Mouse (Mus musculus): ENCODE measurements around the gene Scg5. TPM values are rescaled to one million over a fixed set of nuclear protein-coding genes. Genes with fewer than 3 reads are reported as not detected.

The Scg5 gene
- total RNA-seq, 2 experiments from 2014 or later = 371 to 410 TPM

DNA sequence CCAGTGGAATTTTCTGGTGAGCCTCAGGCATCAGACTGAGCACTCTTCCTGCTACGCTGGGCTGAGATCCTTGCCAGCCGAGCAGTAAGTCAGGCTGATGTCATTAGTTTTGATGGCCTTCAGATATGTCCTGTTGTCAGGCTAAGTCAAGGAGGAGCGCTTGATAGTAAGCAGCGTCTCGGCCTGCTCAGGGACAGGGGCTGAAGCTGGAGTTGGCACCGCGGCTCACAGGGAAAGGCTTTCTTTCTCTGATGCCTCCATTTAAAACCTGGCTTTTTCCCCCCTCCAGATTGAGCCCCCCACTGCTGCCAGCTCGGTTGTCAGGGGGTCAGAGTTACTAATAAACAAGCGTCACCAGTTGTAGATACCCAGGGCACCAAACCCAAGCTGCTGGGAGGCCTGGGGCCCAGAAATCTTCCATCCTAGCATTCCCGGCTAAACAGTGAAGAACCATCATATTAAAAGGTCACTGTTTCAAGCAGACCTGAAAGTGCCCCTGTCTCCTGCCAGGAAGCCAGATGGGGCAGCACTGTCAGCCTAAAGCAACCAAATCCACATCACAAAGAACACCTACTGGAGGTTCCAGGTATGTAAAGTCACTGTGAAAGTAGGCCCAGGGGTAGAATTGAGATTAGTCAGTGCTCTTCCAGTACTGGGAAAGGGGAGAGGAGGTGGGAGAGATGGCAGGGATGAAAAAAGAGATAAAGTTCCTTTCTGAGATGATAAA is 21.9 kb downstream of the Scg5 start:
- DNase-seq (ENCODE audit: extremely low spot score in 1 of 2, low spot score in 1 of 2) = no peak

DNA sequence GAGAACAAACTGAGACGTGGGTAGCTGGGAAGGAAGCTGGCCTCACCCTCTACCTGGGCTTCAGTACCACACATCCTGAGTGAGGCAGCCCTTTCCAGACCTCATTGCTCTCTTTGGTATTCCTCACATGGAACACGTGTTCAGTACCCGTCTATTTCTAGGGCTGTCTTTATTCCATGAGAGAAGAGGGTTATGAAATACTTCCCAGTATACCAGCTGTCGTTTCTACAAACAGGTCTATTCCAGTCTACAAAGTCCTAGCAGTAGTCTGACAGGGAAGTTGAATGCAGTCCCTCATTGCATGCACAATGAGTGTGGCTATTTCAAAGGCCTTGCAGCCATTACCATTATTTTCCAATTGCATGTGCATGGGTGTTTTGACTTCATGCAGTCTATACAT is 23.2 kb downstream of the Scg5 start:
- DNase-seq (ENCODE audit: extremely low spot score in 1 of 2, low spot score in 1 of 2) = no peak

DNA sequence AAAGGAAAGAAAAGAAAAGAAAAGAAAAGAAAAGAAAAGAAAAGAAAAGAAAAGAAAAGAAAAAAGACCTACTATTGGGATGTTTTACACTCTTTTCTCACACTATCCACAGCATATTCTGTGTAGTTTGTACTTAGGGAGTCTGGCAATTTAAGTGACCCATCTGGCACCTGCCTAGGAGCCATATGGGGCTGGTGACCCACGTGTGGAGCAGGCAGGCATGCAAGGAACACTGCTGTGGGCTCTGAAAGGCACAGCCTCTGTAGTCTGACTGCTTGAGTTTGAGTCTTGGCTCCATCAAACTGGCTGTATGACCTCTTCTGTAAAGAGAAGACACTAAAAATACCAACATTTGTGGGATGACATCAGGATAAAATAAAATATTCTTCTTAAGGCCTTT is 25.2 kb downstream of the Scg5 start:
- no peak for DNase-seq (ENCODE audit: extremely low spot score in 1 of 2, low spot score in 1 of 2)

DNA sequence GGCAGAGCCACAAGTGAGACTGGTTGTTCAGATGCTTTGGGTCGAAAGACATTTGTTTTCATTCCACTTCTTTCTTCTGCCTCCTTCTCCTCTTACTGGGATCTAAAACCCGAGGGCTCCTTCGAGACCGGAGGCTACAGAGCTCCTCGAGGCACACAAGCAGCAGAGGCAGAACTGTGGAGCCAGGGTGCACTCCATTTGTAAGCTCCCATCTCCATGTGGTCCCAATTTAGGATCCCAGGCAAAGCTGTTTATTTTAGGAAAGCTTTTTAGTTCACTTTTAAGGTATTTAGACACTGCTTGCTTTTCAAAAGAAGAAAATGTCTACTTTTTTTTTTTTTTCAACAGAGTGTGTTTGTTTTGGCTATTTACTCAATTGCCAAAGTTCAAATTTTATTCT is 28.1 kb downstream of the Scg5 start:
- DNase-seq (ENCODE audit: extremely low spot score in 1 of 2, low spot score in 1 of 2) = no peak

DNA sequence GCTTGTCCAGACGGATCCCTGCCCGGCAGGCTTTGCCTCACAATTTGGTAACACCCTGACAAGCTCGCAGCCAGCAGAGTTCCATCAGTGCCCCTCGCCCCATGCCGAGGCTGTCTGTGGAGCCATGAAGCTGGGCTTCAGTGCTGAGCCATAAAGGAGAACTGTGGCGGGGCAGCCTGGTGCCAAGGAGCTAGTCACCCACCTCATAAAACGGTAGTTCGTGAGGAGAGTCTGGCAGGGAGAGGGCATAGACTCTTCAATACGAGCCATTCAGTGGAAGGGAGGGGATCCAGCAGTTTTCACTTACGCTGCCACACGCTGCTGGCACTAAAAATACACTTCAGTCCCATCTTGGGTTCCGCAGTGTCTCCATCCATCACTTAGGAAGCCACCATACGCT is 30.3 kb downstream of the Scg5 start:
- no peak for DNase-seq (ENCODE audit: extremely low spot score in 1 of 2, low spot score in 1 of 2)

DNA sequence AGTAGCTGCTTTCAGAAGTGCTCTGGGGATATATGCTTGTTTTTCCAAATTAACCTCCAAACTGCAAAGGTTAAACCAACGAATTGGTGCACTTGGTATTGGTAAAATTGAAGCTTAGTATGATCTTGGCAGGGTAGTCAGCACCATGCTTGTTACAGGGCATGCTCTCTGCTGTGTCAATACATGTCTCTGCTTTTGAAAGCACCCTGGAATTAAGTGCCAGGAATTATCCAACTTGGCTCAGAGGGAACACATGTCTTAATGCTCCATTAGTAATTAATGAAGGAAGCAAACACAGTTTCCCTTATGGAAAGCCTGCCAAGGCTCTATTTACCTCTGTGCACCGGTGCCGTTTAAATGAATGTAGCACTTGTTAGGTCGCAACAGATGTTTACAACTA is 33.7 kb downstream of the Scg5 start:
- no peak for DNase-seq (ENCODE audit: extremely low spot score in 1 of 2, low spot score in 1 of 2)

DNA sequence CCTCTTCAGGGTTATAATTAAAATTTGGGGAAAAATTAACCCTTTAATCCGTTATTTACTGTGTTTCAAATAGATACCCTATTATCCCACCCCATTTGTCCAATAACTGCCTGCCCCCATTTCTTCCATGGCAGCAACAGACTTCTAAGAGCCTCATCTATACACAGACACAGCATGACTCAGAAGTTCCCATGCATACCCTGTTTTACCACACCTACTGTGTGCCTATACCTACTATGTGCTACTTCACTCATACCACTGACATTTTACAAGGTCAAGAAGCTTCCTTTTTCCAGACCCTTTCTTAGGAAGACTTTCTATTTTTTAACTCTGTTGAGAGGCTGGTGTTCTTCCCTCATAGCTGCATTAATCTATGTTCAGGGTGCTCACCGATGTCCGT is 35.4 kb downstream of the Scg5 start:
- no peak for DNase-seq (ENCODE audit: extremely low spot score in 1 of 2, low spot score in 1 of 2)

DNA sequence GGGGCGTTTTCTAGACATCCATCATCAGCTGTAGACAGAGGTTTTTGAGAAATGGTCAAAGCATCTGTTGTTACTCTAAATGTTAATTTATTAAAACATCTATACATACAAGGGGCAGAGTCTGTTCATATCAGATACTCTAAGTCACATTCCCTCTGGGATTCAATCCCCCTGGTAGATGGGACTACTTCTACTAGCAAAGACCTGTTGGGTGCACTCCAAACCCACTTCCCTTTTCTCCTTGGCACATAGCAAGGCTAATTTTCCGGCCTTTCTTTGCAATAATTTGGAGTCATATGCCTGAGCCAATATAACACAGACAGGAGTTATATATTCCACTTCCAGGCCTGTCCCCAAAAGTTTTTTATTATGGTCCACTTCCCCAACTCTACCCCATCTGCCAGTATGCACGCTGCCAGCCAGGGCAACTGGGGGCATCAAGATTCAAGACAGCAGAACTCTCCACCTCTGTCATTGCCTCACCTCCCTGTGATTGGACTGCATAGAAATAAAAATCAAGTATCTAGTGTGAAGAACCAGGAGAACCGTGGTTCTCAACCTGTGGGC is 40.0 kb downstream of the Scg5 start:
- no peak for DNase-seq (ENCODE audit: extremely low spot score in 1 of 2, low spot score in 1 of 2)

DNA sequence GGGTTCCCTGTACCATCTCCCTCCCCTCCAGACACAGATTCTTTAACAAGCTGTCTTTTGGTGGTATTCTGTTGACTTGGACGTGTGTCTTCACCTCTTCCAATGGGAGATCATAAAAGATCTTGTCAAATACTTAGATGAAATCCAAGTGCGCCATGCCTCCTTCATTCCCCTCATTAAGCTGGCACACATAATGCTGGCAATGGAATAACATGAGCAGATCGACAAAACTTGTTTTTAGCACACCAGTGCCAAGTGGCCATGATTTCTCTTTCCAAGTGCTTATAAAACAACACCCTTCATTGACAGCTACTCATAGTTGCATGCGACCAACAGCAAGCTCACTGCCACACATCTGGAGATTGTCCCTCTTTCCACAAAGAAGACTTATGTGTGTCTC is 41.0 kb downstream of the Scg5 start:
- no peak for DNase-seq (ENCODE audit: extremely low spot score in 1 of 2, low spot score in 1 of 2)

DNA sequence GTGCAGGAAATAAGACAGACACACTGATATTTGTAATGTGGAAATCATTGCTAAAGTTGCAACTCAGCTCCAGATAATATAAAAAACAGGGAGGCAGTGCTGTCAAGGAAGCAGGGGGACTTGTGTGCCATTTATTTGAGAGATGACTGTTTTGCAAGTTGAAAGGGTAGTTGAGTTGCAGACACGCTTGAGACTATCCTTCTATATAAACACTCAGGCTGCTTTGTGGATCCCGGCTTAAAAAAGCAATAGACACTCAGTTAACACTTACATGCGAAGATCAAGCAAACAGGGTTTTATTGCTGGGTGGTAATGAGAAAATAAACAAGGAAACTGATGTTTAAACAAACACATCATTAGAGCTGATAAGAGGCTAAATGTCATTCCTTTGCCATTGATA is 44.1 kb downstream of the Scg5 start:
- no peak for DNase-seq (ENCODE audit: extremely low spot score in 1 of 2, low spot score in 1 of 2)

DNA sequence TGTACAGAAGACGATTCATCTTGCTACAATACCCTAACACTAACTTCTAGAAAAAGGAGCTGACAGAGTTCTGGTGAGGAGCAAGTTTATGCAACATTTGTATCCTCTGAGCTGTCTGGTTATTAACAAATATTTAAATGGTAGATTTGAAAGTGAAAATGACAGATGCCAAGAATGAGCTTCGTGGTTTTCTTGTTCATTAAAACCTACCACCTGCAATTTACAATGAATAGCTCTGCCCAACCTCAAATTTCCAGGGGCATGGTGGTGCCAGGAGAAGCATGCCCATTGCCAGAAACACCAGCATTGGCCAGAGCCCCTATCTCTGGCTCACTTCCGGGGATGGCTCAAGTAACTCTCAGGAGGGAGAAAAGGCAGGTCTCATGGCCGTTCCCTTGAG is 47.4 kb downstream of the Scg5 start:
- DNase-seq (ENCODE audit: extremely low spot score in 1 of 2, low spot score in 1 of 2) = no peak

DNA sequence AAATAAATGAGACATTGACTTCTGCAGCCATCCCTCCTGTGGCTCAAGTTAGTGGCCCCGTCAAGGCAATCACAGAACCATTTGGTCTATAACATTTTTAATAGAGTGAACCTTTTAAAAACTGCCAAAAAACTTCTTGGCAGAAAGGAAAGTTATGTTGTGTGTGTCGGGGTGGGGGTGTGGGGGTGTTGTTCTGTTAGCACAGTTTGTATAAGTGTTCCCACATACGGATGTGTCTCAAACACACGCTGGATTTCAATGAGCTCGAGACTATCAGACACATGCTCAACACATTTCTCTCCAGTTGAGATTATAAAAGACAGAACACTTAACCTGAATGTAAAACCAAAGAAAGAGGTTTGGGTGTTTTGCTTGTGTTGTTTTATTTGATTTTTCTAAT is 47.8 kb downstream of the Scg5 start:
- DNase-seq (ENCODE audit: extremely low spot score in 1 of 2, low spot score in 1 of 2) = no peak

DNA sequence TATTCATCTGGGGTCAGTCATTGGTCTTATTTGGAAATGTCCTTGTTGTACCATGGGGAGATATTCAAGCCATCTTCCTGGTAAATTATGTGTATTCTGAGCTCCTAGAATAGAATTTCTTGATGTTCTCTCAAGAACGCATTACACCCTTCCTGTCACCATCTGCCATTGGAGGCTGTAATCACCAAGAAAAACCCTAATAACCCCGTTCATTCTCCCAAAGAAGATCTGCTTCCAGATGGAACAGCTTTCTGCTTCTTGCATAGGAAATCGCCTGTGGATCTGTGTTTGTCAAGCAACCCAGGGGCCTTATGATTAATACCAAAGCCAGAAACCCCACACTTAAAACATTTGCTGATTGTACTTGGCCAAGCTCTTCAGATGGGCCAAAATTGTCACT is 49.6 kb downstream of the Scg5 start:
- no peak for DNase-seq (ENCODE audit: extremely low spot score in 1 of 2, low spot score in 1 of 2)

DNA sequence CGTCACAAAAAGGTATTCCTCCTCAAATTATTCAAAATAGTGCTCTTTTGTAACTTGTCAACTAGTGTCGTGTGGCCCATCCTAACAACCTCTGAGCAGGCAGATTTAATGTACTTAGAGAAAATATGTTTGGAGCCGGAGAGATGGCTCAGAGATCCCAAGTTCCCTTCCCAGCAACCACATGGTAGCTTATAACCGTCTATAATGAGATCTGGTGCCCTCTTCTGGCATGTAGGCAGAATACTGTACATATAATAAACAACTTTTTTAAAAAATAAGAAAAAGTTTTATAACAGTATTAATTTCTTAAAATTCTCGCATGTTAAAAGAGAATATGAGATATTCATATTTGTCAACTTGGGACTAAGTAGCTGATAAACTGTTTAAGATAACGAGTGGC is 50.9 kb downstream of the Scg5 start:
- no peak for DNase-seq (ENCODE audit: extremely low spot score in 1 of 2, low spot score in 1 of 2)

DNA sequence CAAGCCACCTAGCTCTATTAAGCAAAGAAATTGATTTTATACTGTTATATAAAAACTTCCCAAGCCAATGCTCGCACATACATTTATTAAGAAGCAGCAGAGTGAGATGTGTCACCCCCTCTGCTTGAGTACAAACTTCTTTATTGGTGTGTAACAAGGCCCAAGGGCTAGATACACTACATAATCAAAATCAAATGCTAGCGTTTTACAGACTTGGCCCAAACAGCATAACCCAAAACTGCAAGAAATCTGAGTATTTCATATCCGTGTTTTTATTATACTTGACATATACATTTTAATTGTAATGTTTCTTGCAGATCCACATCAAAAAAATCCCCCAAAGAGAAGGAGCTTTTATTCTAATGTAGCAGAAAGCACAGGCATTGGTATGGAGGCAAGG is 52.6 kb downstream of the Scg5 start:
- no peak for DNase-seq (ENCODE audit: extremely low spot score in 1 of 2, low spot score in 1 of 2)

DNA sequence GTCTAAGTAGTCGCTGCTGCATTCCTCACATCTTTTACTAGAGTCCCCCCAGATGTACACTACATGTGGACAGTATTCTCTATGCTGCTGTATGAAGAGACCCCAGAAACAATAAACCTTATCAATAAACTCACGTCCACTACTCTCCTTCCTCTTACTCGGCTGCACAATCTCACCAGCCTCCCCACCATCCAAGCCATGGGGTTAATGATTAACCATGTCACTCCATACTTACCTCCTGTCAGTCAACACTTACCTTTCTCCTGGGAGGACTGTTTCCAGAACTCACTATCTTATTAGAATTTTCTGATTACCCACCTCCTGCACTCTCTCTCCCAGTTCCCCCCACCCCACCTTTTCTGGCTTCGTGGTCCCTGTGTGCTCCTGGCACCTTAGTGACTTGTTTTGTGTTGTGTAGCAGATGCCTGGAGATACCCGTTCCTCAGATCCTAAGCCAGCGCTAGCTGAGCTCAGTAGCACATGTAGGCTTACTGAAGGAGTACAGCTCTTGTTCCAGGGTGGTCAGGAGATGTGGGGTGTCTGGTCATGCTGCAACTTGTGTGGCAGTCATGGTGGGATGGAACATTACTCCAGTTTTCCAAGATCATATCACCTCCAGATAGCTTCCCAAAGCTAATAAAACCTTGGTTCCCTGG is 54.6 kb downstream of the Scg5 start:
- no peak for DNase-seq (ENCODE audit: extremely low spot score in 1 of 2, low spot score in 1 of 2)

DNA sequence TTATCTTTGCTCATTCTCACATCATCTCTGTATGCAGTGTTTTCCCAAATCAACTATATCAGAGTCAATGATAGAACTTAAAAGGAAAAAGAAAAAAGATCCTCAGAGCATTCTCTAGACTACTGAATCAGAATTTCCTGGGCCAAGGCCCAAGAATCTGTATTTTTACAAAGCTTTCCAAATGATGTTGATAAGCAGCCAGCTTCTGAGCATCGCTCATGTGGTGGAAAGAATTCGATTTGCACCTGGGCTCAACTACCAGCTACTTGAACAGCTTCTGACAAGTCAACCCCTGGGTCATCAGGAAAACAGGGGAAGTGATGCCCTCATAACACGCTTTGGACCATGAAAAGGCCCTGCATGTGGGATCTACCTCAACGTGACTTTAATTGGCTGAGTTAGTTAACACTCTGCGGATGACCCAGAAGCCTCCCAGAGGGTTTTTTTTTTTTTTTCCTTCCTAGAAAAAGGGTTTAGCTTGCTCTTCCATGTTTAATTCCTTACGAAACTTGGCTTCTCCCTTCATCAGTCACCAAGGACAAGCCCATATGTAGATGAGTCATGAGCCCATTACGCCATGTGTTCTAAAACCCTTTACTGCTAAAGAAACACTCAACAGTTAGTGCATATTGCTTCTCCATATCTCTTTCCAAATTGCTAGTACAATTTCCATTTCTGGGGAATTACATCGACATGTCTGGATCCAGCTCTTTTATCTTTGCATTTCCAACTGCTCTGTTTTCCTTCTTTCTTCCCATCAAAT is 60.2 kb downstream of the Scg5 start:
- DNase-seq (ENCODE audit: extremely low spot score in 1 of 2, low spot score in 1 of 2) = no peak

DNA sequence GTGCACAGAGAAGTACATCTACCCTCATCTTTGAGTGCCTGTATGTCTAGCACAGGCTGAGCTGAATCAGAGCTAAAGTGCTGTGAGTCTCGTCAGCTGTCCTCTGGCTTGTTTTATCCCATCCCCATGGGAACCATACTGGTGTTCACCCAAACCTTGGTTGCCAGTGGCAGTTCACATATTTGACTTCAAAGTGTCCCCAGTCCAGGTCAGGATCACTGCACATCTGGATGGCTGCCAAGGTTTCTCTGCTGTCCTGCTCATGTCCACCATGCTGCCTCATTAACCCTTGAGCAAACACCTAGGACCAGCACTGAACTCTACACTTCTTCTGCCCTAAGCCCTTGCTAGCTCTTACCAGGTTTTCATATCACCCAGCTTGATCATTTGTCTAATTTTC is 63.0 kb downstream of the Scg5 start:
- DNase-seq (ENCODE audit: extremely low spot score in 1 of 2, low spot score in 1 of 2) = no peak

DNA sequence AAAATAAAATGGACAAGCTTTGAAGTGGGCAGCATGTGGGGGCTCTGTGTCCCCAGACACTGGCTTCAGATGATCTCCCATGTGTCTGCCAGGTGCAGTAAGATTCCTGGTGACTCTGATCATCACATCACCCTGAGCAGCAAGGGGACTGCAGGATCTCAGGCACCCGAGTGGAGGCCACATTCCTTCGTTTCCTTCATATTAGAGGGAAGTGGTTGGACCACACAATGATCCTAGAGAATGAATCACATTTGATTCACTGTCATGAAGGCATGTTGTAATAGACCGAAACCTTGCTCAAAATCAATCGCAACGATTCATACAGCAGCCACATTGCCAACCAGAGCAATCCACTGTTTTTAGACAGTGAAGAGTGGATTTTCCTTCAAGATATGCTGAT is 64.0 kb downstream of the Scg5 start:
- DNase-seq (ENCODE audit: extremely low spot score in 1 of 2, low spot score in 1 of 2) = no peak

DNA sequence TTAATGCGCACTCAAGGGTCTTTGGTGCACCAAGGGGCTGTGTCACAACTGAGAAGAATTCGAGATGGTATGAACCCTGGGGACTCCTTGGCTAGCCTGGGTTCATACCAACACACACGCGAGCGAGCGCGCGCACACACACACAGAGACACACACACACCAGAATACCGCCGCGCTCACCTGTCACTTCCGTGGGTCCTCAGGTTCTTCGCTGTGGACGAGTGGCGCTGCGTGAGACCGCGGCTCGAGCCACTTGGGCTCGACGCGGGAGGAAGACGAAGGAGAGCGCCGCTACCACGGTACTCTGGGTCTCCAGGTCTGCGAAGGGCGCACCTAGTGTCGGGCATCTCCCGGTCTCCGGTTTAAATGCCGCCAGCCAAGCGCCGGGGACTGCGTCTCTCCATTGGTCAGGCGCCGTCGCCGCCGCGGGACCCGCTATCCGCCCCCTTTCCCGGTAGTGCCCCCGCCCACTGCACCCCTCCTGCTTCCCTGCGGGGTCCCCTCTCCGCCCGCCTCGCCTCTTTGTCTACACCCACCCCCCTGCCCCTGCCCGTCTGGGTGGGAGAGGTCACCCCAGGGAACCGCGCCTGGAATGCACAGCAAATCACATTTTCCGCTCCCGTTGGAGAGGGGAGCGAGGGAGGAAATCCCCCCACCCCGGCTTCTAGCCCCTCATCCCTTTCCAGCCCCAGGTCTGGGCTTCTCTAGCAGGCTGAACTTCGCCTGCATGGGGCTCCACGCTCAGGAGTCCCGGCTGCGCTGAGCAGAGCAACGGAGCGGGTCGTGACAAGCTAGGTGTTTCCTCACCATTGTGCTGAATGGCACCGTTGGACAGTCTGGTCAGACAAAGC is 70.4 kb downstream of the Scg5 start, which contains the start of gene Grem1:
TSS of gene Grem1 (minus strand) at position 336 of the 851 bp plus-strand sequence.
- DNase-seq (ENCODE audit: extremely low spot score in 1 of 2, low spot score in 1 of 2) = no peak

Measured in layer of hippocampus, postnatal 25 days (tissue).